Mouse (Mus musculus): ENCODE data around the gene Taf6l.
A peak's percentile ranks its signal among the peaks of the same experiment; 100 is the strongest.

The Taf6l gene

GRCm38 (mm10) chr19:8738911-8739310 is 47.3 kb downstream of the Taf6l start:
- no peak for DNase-seq (ENCODE audit: low read depth, low spot score)

GRCm38 (mm10) chr19:8736160-8736467 is 50.1 kb downstream of the Taf6l start:
- DNase-seq (ENCODE audit: low read depth, low spot score) = peak; percentile 77

- DNase-seq (ENCODE audit: low read depth, low spot score) = peak; percentile 96
These were observed 50.6 kb downstream of the Taf6l start, which contains the start of gene Wdr74 for GRCm38 (mm10) chr19:8735389-8736159. TSS of gene Wdr74 (plus strand) at chr19:8735827.

GRCm38 (mm10) chr19:8734334-8734733 is 51.9 kb downstream of the Taf6l start:
- DNase-seq (ENCODE audit: low read depth, low spot score) = no peak

- DNase-seq (ENCODE audit: low read depth, low spot score) = peak; percentile 63
These were observed 57.7 kb downstream of the Taf6l start for GRCm38 (mm10) chr19:8728335-8729099.

GRCm38 (mm10) chr19:8727495-8728114 is 58.6 kb downstream of the Taf6l start:
- DNase-seq (ENCODE audit: low read depth, low spot score) = peak; percentile 87

GRCm38 (mm10) chr19:8726609-8727390 is 59.4 kb downstream of the Taf6l start:
- peak; percentile 79 for DNase-seq (ENCODE audit: low read depth, low spot score)

GRCm38 (mm10) chr19:8725081-8725613 is 61.1 kb downstream of the Taf6l start:
- DNase-seq (ENCODE audit: low read depth, low spot score) = no peak

Data from ZHBTc4 (cell line).